Comparison of ENCODE assay signal across 19 mouse cellular contexts in genomic region chr17:21472032-21472652, GRCm38 (mm10). TPM values are rescaled to one million over a fixed set of nuclear protein-coding genes. Genes with fewer than 3 reads are reported as not detected.
DNase-seq lines count a peak whose midpoint lies in the region; ATAC-seq lines count a peak whose summit lies in the region.
"Had no signal": no experiment of that assay in that cellular context is flagged by ENCODE, and none has a peak within 500 bp of the region (broad histone marks: within the 10 kb centered on the region; RNA-seq: fewer than 3 reads in every experiment).

No protein-coding gene starts in this region.

- peak; percentile 56 for ATAC-seq in liver, embryonic 11.5 days (replicated peaks; ENCODE audit: low FRiP score)
- ATAC-seq in liver, embryonic 13.5 days (ENCODE audit: low read depth): 0 out of 2 replicates have a peak, but pooled peaks have one; percentile 52
- ATAC-seq: forebrain, embryonic 14.5 days had no signal

- no peaks in the 10 kb centered on the region for H3K9me3 ChIP-seq in liver, embryonic 11.5 days (ENCODE audit: control insufficient read depth, low read length)
- no peaks in the 10 kb centered on the region for H3K9me3 ChIP-seq in liver, embryonic 13.5 days (replicated peaks)
- H3K9me3 ChIP-seq: embryonic facial prominence, embryonic 15.5 days; heart, embryonic 12.5 days had no signal

- no peaks in the 10 kb centered on the region for H3K36me3 ChIP-seq in liver, embryonic 11.5 days (ENCODE audit: control insufficient read depth, insufficient read depth, low read length)
- H3K36me3 ChIP-seq in liver, embryonic 13.5 days: no peaks in the 10 kb centered on the region
- H3K36me3 ChIP-seq: embryonic facial prominence, embryonic 15.5 days; heart, embryonic 12.5 days had no signal

- no peak overlapping the region for H3K4me3 ChIP-seq in liver, embryonic 11.5 days (ENCODE audit: low read depth, low read length)
- no peak overlapping the region for H3K4me3 ChIP-seq in liver, embryonic 13.5 days (replicated peaks)
- H3K4me3 ChIP-seq: embryonic facial prominence, embryonic 15.5 days; heart, embryonic 12.5 days; layer of hippocampus, adult 2 months; left cerebral cortex, adult 2 months; myocyte had no signal

- peaks cover 14% of the 10 kb centered on the region for H3K4me1 ChIP-seq in liver, embryonic 11.5 days (replicated peaks; ENCODE audit: control insufficient read depth, insufficient read depth, low read length)
- H3K4me1 ChIP-seq in liver, embryonic 13.5 days (replicated peaks): peaks cover 28% of the 10 kb centered on the region

- H3K27ac ChIP-seq in liver, embryonic 11.5 days (ENCODE audit: low read depth, low read length): no peak overlapping the region
- no peak overlapping the region for H3K27ac ChIP-seq in liver, embryonic 13.5 days
- H3K27ac ChIP-seq: layer of hippocampus, adult 2 months; left cerebral cortex, adult 2 months had no signal

- no peaks in the 10 kb centered on the region for H3K27me3 ChIP-seq in liver, embryonic 11.5 days (replicated peaks; ENCODE audit: control insufficient read depth, insufficient read depth, low read length)
- no peaks in the 10 kb centered on the region for H3K27me3 ChIP-seq in liver, embryonic 13.5 days
- H3K27me3 ChIP-seq: embryonic facial prominence, embryonic 15.5 days; heart, embryonic 12.5 days had no signal

- H3K9ac ChIP-seq in liver, embryonic 11.5 days (ENCODE audit: low read depth, low read length): no peak overlapping the region
- H3K9ac ChIP-seq in liver, embryonic 13.5 days: no peak overlapping the region
- H3K9ac ChIP-seq: embryonic facial prominence, embryonic 15.5 days; heart, embryonic 12.5 days had no signal

- no peak for DNase-seq in liver, embryonic 11.5 days (ENCODE audit: low spot score)
- DNase-seq in liver: no peak
- DNase-seq in CD4-positive, CD25-positive, alpha-beta regulatory T cell, adult 2 months (ENCODE audit: low read depth, low spot score): peak; percentile 73
- peak; percentile 16 for DNase-seq in c-Kit-positive CD71-positive TER-119-positive erythroid progenitor cells, embryonic 14.5 days (ENCODE audit: low spot score)
- DNase-seq in liver, embryonic 13.5 days: no peak
- no peak for DNase-seq in cerebellum, postnatal 4 days (ENCODE audit: low spot score in 2 of 2)
- DNase-seq in spleen, postnatal 14 days (ENCODE audit: low spot score in 2 of 2): no peak
- no peak for DNase-seq in cerebellum, adult 9-11 months
- DNase-seq: cerebellum, adult 2 months; heart, postnatal 4 days; right cerebral cortex, postnatal 14 days; thymus, postnatal 25 days had no signal

- peak overlapping the region; percentile 24; the same call in 1 of the 2 replicates for H3K4me2 ChIP-seq in liver, embryonic 11.5 days
- no peak overlapping the region for H3K4me2 ChIP-seq in liver, embryonic 13.5 days
- H3K4me2 ChIP-seq: embryonic facial prominence, embryonic 15.5 days; heart, embryonic 12.5 days; midbrain, embryonic 11.5 days had no signal

- 45% methylated on average over 3 of the region's 3 CpGs for WGBS in liver, embryonic 11.5 days
- WGBS in liver, embryonic 13.5 days (ENCODE audit: insufficient replicate concordance): 17% methylated on average over 3 of the region's 3 CpGs

RNA-seq across cellular contexts. Expression of gene Zfp53, which starts 16.7 kb away (rescaled TPM):
- 7.5 and 7.8 TPM in 2 replicates for polyA plus RNA-seq in liver, embryonic 11.5 days (2014; fragmentation: Nextera tagmentation; extraction: Ambion mirVana)
- polyA plus RNA-seq in liver, embryonic 13.5 days (2015; fragmentation: Nextera tagmentation; extraction: Ambion mirVana): 3.2 and 5.2 TPM in 2 replicates

RNA-seq across cellular contexts. Expression of gene Zfp51, which starts 22.0 kb away (rescaled TPM):
- 13.0 and 13.5 TPM in 2 replicates for polyA plus RNA-seq in liver, embryonic 11.5 days (2014; fragmentation: Nextera tagmentation; extraction: Ambion mirVana)
- 6.5 and 7.8 TPM in 2 replicates for polyA plus RNA-seq in liver, embryonic 13.5 days (2015; fragmentation: Nextera tagmentation; extraction: Ambion mirVana)

RNA-seq across cellular contexts. Expression of gene Zfp54, which starts 49.1 kb away (rescaled TPM):
- 3.9 and 4.9 TPM in 2 replicates for polyA plus RNA-seq in liver, embryonic 11.5 days (2014; fragmentation: Nextera tagmentation; extraction: Ambion mirVana)
- polyA plus RNA-seq in liver, embryonic 13.5 days (2015; fragmentation: Nextera tagmentation; extraction: Ambion mirVana): 2.1 and 2.6 TPM in 2 replicates

Comparison
In these comparisons a context has a peak if more than half of its experiments do, and no peak if none do; other contexts are left out.
1. DNase-seq: peak in CD4-positive, CD25-positive, alpha-beta regulatory T cell, adult 2 months (single experiment) and c-Kit-positive CD71-positive TER-119-positive erythroid progenitor cells, embryonic 14.5 days (single experiment); none in liver, embryonic 11.5 days (single experiment), liver (single experiment), liver, embryonic 13.5 days (single experiment), cerebellum, postnatal 4 days (0 of 2), spleen, postnatal 14 days (0 of 2) and cerebellum, adult 9-11 months (single experiment).